Mouse (Mus musculus) liver, adult 2 months (tissue): Measurements from ENCODE around the gene Tff1.

Experiments
- CTCF ChIP-seq: fragments of 200-500 bp; IDR thresholded peaks from 2 replicates; pipeline ENCODE4 v1.5.1; 2011; ENCODE audit warnings: low read depth, low read length, control low read depth
- POLR2A ChIP-seq: fragments of 200-500 bp; IDR thresholded peaks from 2 replicates; pipeline ENCODE4 v1.6.1; 2011; ENCODE audit warnings: low read length, control low read depth; ENCODE audit not compliant: insufficient read depth; ENCODE audit errors: extremely low read depth

- TF ChIP-seq CTCF: no peak
- no peak for TF ChIP-seq POLR2A
Observed at GRCm38 (mm10) chr17:31209376-31209930, 44.4 kb upstream of the Tff1 start.
